ENCODE assay signal across 11 mouse cellular contexts in the genomic region with DNA sequence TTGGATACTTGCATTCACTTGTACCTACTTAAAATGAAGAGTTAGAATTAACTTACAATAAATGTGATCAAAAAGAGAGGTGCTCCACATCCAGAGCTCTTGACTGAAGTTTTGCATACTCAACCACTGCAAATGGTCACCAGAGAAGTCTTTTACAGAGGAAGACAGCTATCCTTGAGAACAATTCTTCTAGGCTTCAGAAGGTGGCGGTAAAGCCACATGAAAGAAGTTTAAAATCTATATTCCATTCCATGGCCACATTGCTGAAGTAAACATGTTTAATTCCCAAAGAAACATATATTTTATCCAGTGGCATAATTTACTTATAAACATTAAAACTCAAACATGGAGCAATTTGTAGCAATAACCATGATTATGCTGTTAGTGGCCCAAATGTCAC.
DNase-seq lines count a peak whose midpoint lies in the region; ATAC-seq and TF ChIP-seq lines count a peak whose summit lies in the region.
"Had no signal": no experiment of that assay in that cellular context is flagged by ENCODE, and none has a peak within 500 bp of the region (broad histone marks: within the 10 kb centered on the region; RNA-seq: fewer than 3 reads in every experiment).

No protein-coding gene starts in this region.

- no peak overlapping the region for H3K4me3 ChIP-seq in forebrain, embryonic 13.5 days
- H3K4me3 ChIP-seq in forebrain, embryonic 12.5 days (replicated peaks): no peak overlapping the region
- no peak overlapping the region for H3K4me3 ChIP-seq in left cerebral cortex, adult 2 months
- no peak overlapping the region for H3K4me3 ChIP-seq in CH12.LX (replicated peaks in 1 of 3; ENCODE audit: low read depth in 2 of 3, low read length in 2 of 3, poor library complexity in 1 of 3)
- H3K4me3 ChIP-seq: embryonic facial prominence, embryonic 12.5 days; neural tube, embryonic 12.5 days had no signal

- peak; percentile 79 for TF ChIP-seq RAD21 in CH12.LX (IDR thresholded peaks at IDR 0.05; ENCODE audit: low read depth, low read length)

- no peak overlapping the region for H3K9ac ChIP-seq in forebrain, embryonic 13.5 days
- H3K9ac ChIP-seq in forebrain, embryonic 12.5 days: no peak overlapping the region
- H3K9ac ChIP-seq in CH12.LX (ENCODE audit: insufficient read depth, low read depth): no peak overlapping the region
- H3K9ac ChIP-seq: embryonic facial prominence, embryonic 12.5 days; neural tube, embryonic 12.5 days had no signal

- no peaks in the 10 kb centered on the region for H3K79me2 ChIP-seq in CH12.LX (replicated peaks; ENCODE audit: control insufficient read depth, extremely low read depth, insufficient read depth, poor library complexity, severe bottlenecking)

- in situ Hi-C loops in CH12.LX (cut with MboI; ENCODE audit: low pct_ligation_motif_present, low pct_unique_long_range_greater_than_20kb, low sequenced_read_pairs): no loop called here

- no peaks in the 10 kb centered on the region for H3K27me3 ChIP-seq in forebrain, embryonic 13.5 days
- no peaks in the 10 kb centered on the region for H3K27me3 ChIP-seq in forebrain, embryonic 12.5 days
- H3K27me3 ChIP-seq in CH12.LX (replicated peaks): no peaks in the 10 kb centered on the region
- H3K27me3 ChIP-seq: embryonic facial prominence, embryonic 12.5 days; neural tube, embryonic 12.5 days had no signal

- no peak for TF ChIP-seq POLR2A in CH12.LX (IDR thresholded peaks at IDR 0.05; ENCODE audit: low read depth, low read length)

- no peaks in the 10 kb centered on the region for H3K36me3 ChIP-seq in forebrain, embryonic 13.5 days (ENCODE audit: poor library complexity, severe bottlenecking)
- H3K36me3 ChIP-seq in forebrain, embryonic 12.5 days (replicated peaks): no peaks in the 10 kb centered on the region
- H3K36me3 ChIP-seq in CH12.LX (replicated peaks in 1 of 2; ENCODE audit: control insufficient read depth in 1 of 2, insufficient read depth in 1 of 2, low read length in 1 of 2): no peaks in the 10 kb centered on the region
- H3K36me3 ChIP-seq: embryonic facial prominence, embryonic 12.5 days; neural tube, embryonic 12.5 days had no signal

- ATAC-seq in forebrain, embryonic 13.5 days: 0 out of 2 replicates have a peak, but pooled peaks have one; percentile 30
- no peak for ATAC-seq in forebrain, embryonic 12.5 days (ENCODE audit: low FRiP score)

- DNase-seq in left cerebral cortex, adult 2 months (ENCODE audit: extremely low spot score in 1 of 2, low spot score in 2 of 2): no peak
- DNase-seq in left cerebral cortex, postnatal 36 days (ENCODE audit: low spot score in 2 of 2): no peak
- no peak for DNase-seq in CH12.LX (ENCODE audit: extremely low read depth)
- peak; percentile 67 for DNase-seq in embryo, embryonic 10 days (ENCODE audit: low spot score)
- no peak for DNase-seq in urinary bladder, postnatal 36 days (ENCODE audit: low spot score in 2 of 2)
- no peak for DNase-seq in kidney, postnatal 4 days
- DNase-seq: gastrocnemius, postnatal 25 days had no signal

- H3K9me3 ChIP-seq in forebrain, embryonic 13.5 days (replicated peaks): no peaks in the 10 kb centered on the region
- H3K9me3 ChIP-seq in forebrain, embryonic 12.5 days: no peaks in the 10 kb centered on the region
- no peaks in the 10 kb centered on the region for H3K9me3 ChIP-seq in CH12.LX (replicated peaks; ENCODE audit: low read length)
- H3K9me3 ChIP-seq: embryonic facial prominence, embryonic 12.5 days; neural tube, embryonic 12.5 days had no signal

- no peak for TF ChIP-seq EP300 in CH12.LX (IDR thresholded peaks at IDR 0.05; ENCODE audit: low read length)

- intact Hi-C loops in left cerebral cortex, adult 2 months (cut with DNase I): loop anchor here (5.0 kb wide), 1 partner anchor 1668 kb away; no protein-coding TSS in a partner anchor
- intact Hi-C loops in left cerebral cortex, postnatal 36 days (cut with DNase I): no loop called here

- no peak overlapping the region for H3K4me2 ChIP-seq in forebrain, embryonic 13.5 days
- no peak overlapping the region for H3K4me2 ChIP-seq in forebrain, embryonic 12.5 days
- no peak overlapping the region for H3K4me2 ChIP-seq in CH12.LX (ENCODE audit: insufficient read depth, low read depth, poor library complexity, severe bottlenecking)
- H3K4me2 ChIP-seq: embryonic facial prominence, embryonic 12.5 days; neural tube, embryonic 12.5 days had no signal

- dilution Hi-C loops in CH12.LX (cut with MboI; ENCODE audit: extremely low pct_ligation_motif_present, extremely low pct_unique_long_range_greater_than_20kb, low sequenced_read_pairs): no loop called here

- H3K27ac ChIP-seq in forebrain, embryonic 13.5 days: no peak overlapping the region
- H3K27ac ChIP-seq in forebrain, embryonic 12.5 days: no peak overlapping the region
- no peak overlapping the region for H3K27ac ChIP-seq in left cerebral cortex, adult 2 months
- H3K27ac ChIP-seq in CH12.LX (ENCODE audit: insufficient read depth, low read depth): no peak overlapping the region
- H3K27ac ChIP-seq: embryonic facial prominence, embryonic 12.5 days; neural tube, embryonic 12.5 days had no signal

- WGBS in forebrain, embryonic 13.5 days: 68% methylated on average over 1 of the region's 1 CpGs
- whole genome bisulfite sequencing in forebrain, embryonic 12.5 days: 58% methylated on average over 1 of the region's 1 CpGs

- H3K4me1 ChIP-seq in forebrain, embryonic 13.5 days: peaks cover 7% of the 10 kb centered on the region; the same call in 1 of the 2 replicates
- H3K4me1 ChIP-seq in forebrain, embryonic 12.5 days: peaks cover 2% of the 10 kb centered on the region
- H3K4me1 ChIP-seq in CH12.LX (ENCODE audit: control insufficient read depth in 1 of 2, insufficient read depth in 2 of 2): peaks cover 0 to 8% of the 10 kb centered on the region in 2 experiments; a peak in 2 of 4 replicates
- H3K4me1 ChIP-seq: neural tube, embryonic 12.5 days had no signal

- peak; percentile 68 for TF ChIP-seq CTCF in left cerebral cortex, adult 2 months (IDR thresholded peaks at IDR 0.05)
- peak in 1 of 2 experiments; percentile 67; a peak in 2 of 4 replicates for TF ChIP-seq CTCF in CH12.LX (conservative IDR thresholded peaks at IDR 0.05 in 1 of 2, IDR thresholded peaks at IDR 0.05 in 1 of 2; ENCODE audit: low read depth in 2 of 2, low read length in 2 of 2)

TF ChIP-seq in CH12.LX, 34 proteins besides CTCF, POLR2A, EP300 and RAD21:
- TF ChIP-seq ETS1 (conservative IDR thresholded peaks at IDR 0.05; ENCODE audit: low read depth, low read length) (no peak), SMC3 (IDR thresholded peaks at IDR 0.05; ENCODE audit: low read depth, low read length) (peak; percentile 39), TCF12 (IDR thresholded peaks at IDR 0.05; ENCODE audit: low read depth, low read length) (no peak), CHD1 (IDR thresholded peaks at IDR 0.05; ENCODE audit: low read depth, low read length) (no peak)
